Mouse (Mus musculus) urinary bladder, postnatal 10 days (tissue): ENCODE data around the gene Plekhb1.

ENCODE experiments used
- DNase-seq: peaks from one replicate; pipeline ENCODE4 v3.0.0; 2022; ENCODE audit warnings: low spot score

The Plekhb1 gene

GRCm38 (mm10) chr7:100662231-100662630 is at the start of gene Plekhb1:
Gene Plekhb1 (minus strand): TSS chr7:100662414.
- no peak for DNase-seq

GRCm38 (mm10) chr7:100706883-100707480 is 44.8 kb upstream of the Plekhb1 start:
- no peak for DNase-seq

GRCm38 (mm10) chr7:100706143-100706841 is 44.1 kb upstream of the Plekhb1 start, which contains the start of gene Fam168a:
Gene Fam168a (plus strand): TSS chr7:100706635.
- DNase-seq: peak; percentile 85

GRCm38 (mm10) chr7:100699771-100700770 is 37.9 kb upstream of the Plekhb1 start:
- no peak for DNase-seq

- DNase-seq: no peak
Measured at GRCm38 (mm10) chr7:100693199-100693598, 31.0 kb upstream of the Plekhb1 start.

GRCm38 (mm10) chr7:100688471-100688870 is 26.3 kb upstream of the Plekhb1 start:
- no peak for DNase-seq

GRCm38 (mm10) chr7:100685061-100686030 is 23.1 kb upstream of the Plekhb1 start:
- DNase-seq: no peak

- DNase-seq: no peak
Measured at GRCm38 (mm10) chr7:100684538-100684937, 22.3 kb upstream of the Plekhb1 start.

- no peak for DNase-seq
Measured at GRCm38 (mm10) chr7:100684081-100684480, 21.9 kb upstream of the Plekhb1 start.

- DNase-seq: no peak
Measured at GRCm38 (mm10) chr7:100683241-100683640, 21.0 kb upstream of the Plekhb1 start.

- DNase-seq: no peak
Measured at GRCm38 (mm10) chr7:100681132-100681531, 18.9 kb upstream of the Plekhb1 start.

- no peak for DNase-seq
Measured at GRCm38 (mm10) chr7:100678948-100679880, 17.0 kb upstream of the Plekhb1 start.

- DNase-seq: no peak
Measured at GRCm38 (mm10) chr7:100678052-100678451, 15.8 kb upstream of the Plekhb1 start.

GRCm38 (mm10) chr7:100674941-100675340 is 12.7 kb upstream of the Plekhb1 start:
- DNase-seq: no peak

- no peak for DNase-seq
Measured at GRCm38 (mm10) chr7:100673452-100673851, 11.2 kb upstream of the Plekhb1 start.

- DNase-seq: no peak
Measured at GRCm38 (mm10) chr7:100670646-100671045, 8.4 kb upstream of the Plekhb1 start.

GRCm38 (mm10) chr7:100663729-100664304 is 1.6 kb upstream of the Plekhb1 start:
- no peak for DNase-seq

- peak; percentile 71 for DNase-seq
Measured at GRCm38 (mm10) chr7:100663190-100663589, 976 bp upstream of the Plekhb1 start.

GRCm38 (mm10) chr7:100661264-100661663 is 950 bp downstream of the Plekhb1 start:
- DNase-seq: no peak
